Mouse (Mus musculus) embryonic facial prominence, embryonic 12.5 days (tissue): Measurements from ENCODE around the gene Bag2. TPM values are rescaled to one million over a fixed set of nuclear protein-coding genes. Genes with fewer than 3 reads are reported as not detected.
A peak's percentile ranks its signal among the peaks of the same experiment; 100 is the strongest.

Experiments used
- ATAC-seq: fragments of 200-750 bp; cut with Nextera tagmentation; 2 replicates; pipeline ENCODE4 v1.8.0; 2017; ENCODE audit not compliant: insufficient number of reproducible peaks, insufficient read depth, low FRiP score, low TSS enrichment
- H3K27ac ChIP-seq: fragments of 300-500 bp; sonication (generic); 2 replicates; pipeline ENCODE4 v1.5.1; 2016; ENCODE audit warnings: mild to moderate bottlenecking
- H3K27me3 ChIP-seq: fragments of 300-500 bp; sonication (generic); 2 replicates; pipeline ENCODE4 v1.6.1; 2016; ENCODE audit warnings: mild to moderate bottlenecking, moderate library complexity
- H3K36me3 ChIP-seq: fragments of 300-500 bp; sonication (generic); 2 replicates; pipeline ENCODE4 v1.6.1; 2016; ENCODE audit warnings: mild to moderate bottlenecking
- H3K4me1 ChIP-seq: fragments of 300-500 bp; sonication (generic); 2 replicates; pipeline ENCODE4 v1.6.1; 2016
- H3K4me2 ChIP-seq: fragments of 300-500 bp; sonication (generic); replicated peaks from 2 replicates; pipeline ENCODE4 v1.6.1; 2016; ENCODE audit warnings: mild to moderate bottlenecking, moderate library complexity
- H3K4me3 ChIP-seq: fragments of 300-500 bp; sonication (generic); 2 replicates; pipeline ENCODE4 v1.5.1; 2016; ENCODE audit warnings: mild to moderate bottlenecking
- H3K9ac ChIP-seq: fragments of 300-500 bp; sonication (generic); 2 replicates; pipeline ENCODE4 v1.6.1; 2016; ENCODE audit warnings: mild to moderate bottlenecking, moderate library complexity
- H3K9me3 ChIP-seq: fragments of 300-500 bp; sonication (generic); 2 replicates; pipeline ENCODE4 v1.6.1; 2016; ENCODE audit warnings: mild to moderate bottlenecking, moderate library complexity
- WGBS: fragments of 180-500 bp; shearing (Covaris S2); methylation state at CpG from one replicate; pipeline ENCODE4 v1.1.7; 2016; 5-methylcytosine and 5-hydroxymethylcytosine counted together
- polyA plus RNA-seq: library from polyadenylated mRNA; unstranded; fragments of >200 nt; fragmentation: Nextera tagmentation; extraction: Ambion mirVana; gene quantifications from 2 replicates; pipeline ENCODE4 v1.2.1, GENCODE M21; 2016

Bag2 gene
- polyA plus RNA-seq, 1 experiment from 2014 or later, result 45.6 TPM

- no peak overlapping the region for H3K9ac ChIP-seq
- H3K4me3 ChIP-seq, result no peak overlapping the region
- no peaks in the 10 kb centered on the region for H3K9me3 ChIP-seq
- no peaks in the 10 kb centered on the region for H3K27me3 ChIP-seq
- no peak for ATAC-seq
- WGBS, result 76% methylated on average over 16 of the region's 16 CpGs
- peaks cover 4% of the 10 kb centered on the region; the same call in 1 of the 2 replicates for H3K4me1 ChIP-seq
- H3K36me3 ChIP-seq, result peaks cover 36% of the 10 kb centered on the region
- H3K27ac ChIP-seq, result no peak overlapping the region
- H3K4me2 ChIP-seq, result no peak overlapping the region
Measured at GRCm38 (mm10) chr1:33766520-33767508, 9.2 kb upstream of the Bag2 start.

- Histone ChIP-seq H3K4me2 (no peak overlapping the region), H3K27ac (no peak overlapping the region), H3K9ac (no peak overlapping the region), H3K4me3 (no peak overlapping the region), H3K4me1 (peaks cover 4% of the 10 kb centered on the region; the same call in 1 of the 2 replicates), H3K36me3 (peaks cover 26% of the 10 kb centered on the region), H3K9me3 (no peaks in the 10 kb centered on the region), H3K27me3 (no peaks in the 10 kb centered on the region)
- WGBS, result 86% methylated on average over 11 of the region's 11 CpGs
- ATAC-seq, result no peak
Measured at GRCm38 (mm10) chr1:33765468-33766080, 8.0 kb upstream of the Bag2 start.

- Histone ChIP-seq H3K9me3 (no peaks in the 10 kb centered on the region), H3K27me3 (no peaks in the 10 kb centered on the region), H3K4me2 (no peak overlapping the region), H3K27ac (no peak overlapping the region), H3K4me3 (no peak overlapping the region), H3K4me1 (peaks cover 4% of the 10 kb centered on the region; the same call in 1 of the 2 replicates), H3K9ac (no peak overlapping the region), H3K36me3 (peaks cover 20% of the 10 kb centered on the region)
- 0 out of 2 replicates have a peak, but pooled peaks have one; percentile 77 for ATAC-seq
- WGBS, result 36% methylated on average over 2 of the region's 2 CpGs
Measured at GRCm38 (mm10) chr1:33763826-33764225, 6.2 kb upstream of the Bag2 start.

- Histone ChIP-seq H3K4me2 (no peak overlapping the region), H3K27ac (no peak overlapping the region), H3K9me3 (no peaks in the 10 kb centered on the region), H3K36me3 (peaks cover 8% of the 10 kb centered on the region), H3K4me1 (peaks cover 17% of the 10 kb centered on the region; the same call in 1 of the 2 replicates), H3K9ac (no peak overlapping the region), H3K27me3 (no peaks in the 10 kb centered on the region), H3K4me3 (no peak overlapping the region)
- 57% methylated on average over 4 of the region's 4 CpGs for WGBS
- no peak for ATAC-seq
Measured at GRCm38 (mm10) chr1:33758488-33758887, 893 bp upstream of the Bag2 start.

GRCm38 (mm10) chr1:33757033-33757413 lies 572 bp downstream of the Bag2 start:
- Histone ChIP-seq H3K36me3 (peaks cover 4% of the 10 kb centered on the region; the same call in 1 of the 2 replicates), H3K9ac (peak overlapping the region; percentile 86), H3K4me3 (peak overlapping the region; percentile 73), H3K4me1 (peaks cover 17% of the 10 kb centered on the region; the same call in 1 of the 2 replicates), H3K27ac (no peak overlapping the region), H3K27me3 (no peaks in the 10 kb centered on the region), H3K9me3 (no peaks in the 10 kb centered on the region), H3K4me2 (peak overlapping the region; percentile 93)
- WGBS, result 6% methylated on average over 14 of the region's 14 CpGs
- ATAC-seq, result 0 out of 2 replicates have a peak, but pooled peaks have one; percentile 36

- Histone ChIP-seq H3K36me3 (peaks cover 4% of the 10 kb centered on the region; the same call in 1 of the 2 replicates), H3K9ac (peak overlapping the region; percentile 86; the same call in 1 of the 2 replicates), H3K4me2 (peak overlapping the region; percentile 93), H3K27ac (no peak overlapping the region), H3K27me3 (no peaks in the 10 kb centered on the region), H3K4me1 (peaks cover 17% of the 10 kb centered on the region; the same call in 1 of the 2 replicates), H3K9me3 (no peaks in the 10 kb centered on the region), H3K4me3 (peak overlapping the region; percentile 73)
- WGBS, result 20% methylated on average over 18 of the region's 18 CpGs
- ATAC-seq, result no peak
Measured at GRCm38 (mm10) chr1:33756258-33757032, 1.1 kb downstream of the Bag2 start.

- no peaks in the 10 kb centered on the region for H3K27me3 ChIP-seq
- no peak for ATAC-seq
- no peaks in the 10 kb centered on the region for H3K9me3 ChIP-seq
- WGBS, result 84% methylated on average over 7 of the region's 7 CpGs
- H3K36me3 ChIP-seq, result peaks cover 8% of the 10 kb centered on the region; the same call in 1 of the 2 replicates
- H3K27ac ChIP-seq, result no peak overlapping the region
- H3K9ac ChIP-seq, result no peak overlapping the region
- peak overlapping the region; percentile 93 for H3K4me2 ChIP-seq
- H3K4me1 ChIP-seq, result peaks cover 17% of the 10 kb centered on the region; the same call in 1 of the 2 replicates
- H3K4me3 ChIP-seq, result no peak overlapping the region
Measured at GRCm38 (mm10) chr1:33755799-33756198, 1.8 kb downstream of the Bag2 start.

GRCm38 (mm10) chr1:33754965-33755735 lies 2.4 kb downstream of the Bag2 start:
- Histone ChIP-seq H3K9ac (no peak overlapping the region), H3K4me2 (no peak overlapping the region), H3K36me3 (0 out of 2 replicates have a peak, but pooled peaks cover 4% of the 10 kb centered on the region), H3K4me1 (peaks cover 17% of the 10 kb centered on the region; the same call in 1 of the 2 replicates), H3K4me3 (no peak overlapping the region), H3K27me3 (no peaks in the 10 kb centered on the region), H3K27ac (no peak overlapping the region), H3K9me3 (no peaks in the 10 kb centered on the region)
- ATAC-seq, result no peak
- WGBS, result 84% methylated on average over 21 of the region's 21 CpGs

- Histone ChIP-seq H3K9me3 (no peaks in the 10 kb centered on the region), H3K4me2 (no peak overlapping the region), H3K36me3 (0 out of 2 replicates have a peak, but pooled peaks cover 4% of the 10 kb centered on the region), H3K4me1 (peaks cover 17% of the 10 kb centered on the region; the same call in 1 of the 2 replicates), H3K27ac (no peak overlapping the region), H3K27me3 (no peaks in the 10 kb centered on the region), H3K9ac (no peak overlapping the region), H3K4me3 (no peak overlapping the region)
- 91% methylated on average over 17 of the region's 17 CpGs for WGBS
- no peak for ATAC-seq
Measured at GRCm38 (mm10) chr1:33754089-33754488, 3.5 kb downstream of the Bag2 start.

GRCm38 (mm10) chr1:33751283-33751682 lies 6.3 kb downstream of the Bag2 start:
- no peak overlapping the region for H3K4me2 ChIP-seq
- 88% methylated on average over 10 of the region's 10 CpGs for WGBS
- ATAC-seq, result no peak
- H3K27ac ChIP-seq, result no peak overlapping the region
- H3K9me3 ChIP-seq, result no peaks in the 10 kb centered on the region
- no peak overlapping the region for H3K4me3 ChIP-seq
- no peak overlapping the region for H3K9ac ChIP-seq
- H3K36me3 ChIP-seq, result peaks cover 17% of the 10 kb centered on the region; the same call in 1 of the 2 replicates
- 0 out of 2 replicates have a peak, but pooled peaks cover 7% of the 10 kb centered on the region for H3K4me1 ChIP-seq
- H3K27me3 ChIP-seq, result no peaks in the 10 kb centered on the region
